Mouse (Mus musculus) adrenal gland, adult 18-20 months (tissue): ENCODE results near the gene Cuedc1. TPM values are rescaled to one million over a fixed set of nuclear protein-coding genes. Genes with fewer than 3 reads are reported as not detected.

ENCODE experiments used
- DNase-seq, 2 experiments: peaks; one replicate each; pipeline ENCODE4 v3.0.0; 2021 to 2022; ENCODE audit warnings: low spot score in 2 of 2
- total RNA-seq, 2 experiments: library from RNA; stranded (reverse); gene quantifications; 1 replicate in 1 of 2; 2 replicates in 1 of 2; pipeline ENCODE4 v1.2.3; 2021

Cuedc1 gene
- total RNA-seq, 2 experiments from 2014 or later = 40.2 to 42.4 TPM

DNA sequence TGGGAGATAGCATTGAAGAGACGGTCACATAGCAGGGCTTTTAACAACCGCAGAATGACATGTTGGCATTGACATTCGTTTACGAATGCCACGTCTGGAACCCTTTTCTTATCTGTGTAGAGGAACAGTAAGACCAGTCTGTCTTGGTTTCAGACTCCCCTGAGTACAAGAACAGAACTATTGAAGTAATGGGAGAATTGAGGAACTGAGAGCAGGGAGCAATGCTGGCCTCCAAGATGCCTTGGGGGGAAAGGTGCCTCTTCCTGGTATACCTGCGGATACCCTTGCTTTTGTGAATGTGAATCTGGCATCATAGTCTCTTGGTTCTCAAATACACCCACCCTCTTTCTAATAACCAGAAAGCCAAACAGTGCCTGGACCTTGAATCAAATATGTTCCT lies 18.7 kb downstream of the Cuedc1 start:
- no peak for DNase-seq

DNA sequence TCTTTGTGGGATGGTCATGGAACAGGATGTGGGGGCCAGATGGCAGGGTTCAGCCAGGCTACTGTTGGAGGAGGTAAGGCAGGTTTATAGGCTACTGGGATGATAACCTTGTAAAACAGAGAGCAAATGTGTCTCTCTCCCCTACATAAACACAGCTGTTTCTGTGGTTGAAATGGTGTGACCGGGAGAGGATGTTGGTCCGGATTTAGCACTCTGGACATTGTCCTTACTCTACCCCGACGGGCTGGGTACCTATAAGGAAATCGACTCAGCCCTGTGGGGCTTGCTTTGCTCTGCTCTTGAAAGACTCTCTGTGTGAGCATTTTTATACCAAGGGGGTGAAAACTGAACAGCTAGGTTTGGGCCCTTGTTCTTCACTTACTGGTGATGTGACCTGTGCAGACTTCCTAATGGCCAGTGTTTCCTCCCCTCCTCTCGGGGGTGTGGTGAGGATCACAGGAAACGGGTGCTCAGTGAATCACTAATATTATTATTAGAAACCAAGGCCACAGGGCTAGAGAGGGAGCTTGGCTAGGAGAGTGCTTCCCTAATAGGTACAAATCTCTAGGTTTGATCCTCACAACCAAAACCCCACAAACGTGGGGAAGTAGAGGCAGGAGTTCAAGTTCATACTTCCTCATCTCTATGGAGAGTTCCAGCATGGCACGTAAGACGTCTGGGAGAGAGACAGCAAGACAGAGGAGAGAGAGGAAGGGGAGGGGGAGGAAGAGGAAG lies 19.7 kb downstream of the Cuedc1 start:
- DNase-seq = no peak

DNA sequence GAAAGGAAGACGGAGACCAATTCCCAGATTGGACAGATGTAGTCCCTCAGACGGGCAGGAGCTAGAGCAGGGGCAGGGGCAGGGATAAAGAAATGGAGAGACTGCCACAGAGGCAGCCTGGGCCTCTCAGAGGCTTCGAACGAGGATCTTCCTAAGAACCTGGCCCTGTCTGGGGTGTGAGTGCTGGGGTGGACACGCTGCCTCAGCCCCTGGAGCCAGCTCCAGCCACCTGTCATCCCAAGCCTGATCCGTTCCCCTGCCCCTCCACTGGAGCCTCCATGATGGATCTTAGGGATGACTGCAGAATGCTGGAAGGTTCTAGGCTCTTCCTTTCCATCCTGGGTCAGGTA lies 20.2 kb downstream of the Cuedc1 start:
- no peak for DNase-seq

DNA sequence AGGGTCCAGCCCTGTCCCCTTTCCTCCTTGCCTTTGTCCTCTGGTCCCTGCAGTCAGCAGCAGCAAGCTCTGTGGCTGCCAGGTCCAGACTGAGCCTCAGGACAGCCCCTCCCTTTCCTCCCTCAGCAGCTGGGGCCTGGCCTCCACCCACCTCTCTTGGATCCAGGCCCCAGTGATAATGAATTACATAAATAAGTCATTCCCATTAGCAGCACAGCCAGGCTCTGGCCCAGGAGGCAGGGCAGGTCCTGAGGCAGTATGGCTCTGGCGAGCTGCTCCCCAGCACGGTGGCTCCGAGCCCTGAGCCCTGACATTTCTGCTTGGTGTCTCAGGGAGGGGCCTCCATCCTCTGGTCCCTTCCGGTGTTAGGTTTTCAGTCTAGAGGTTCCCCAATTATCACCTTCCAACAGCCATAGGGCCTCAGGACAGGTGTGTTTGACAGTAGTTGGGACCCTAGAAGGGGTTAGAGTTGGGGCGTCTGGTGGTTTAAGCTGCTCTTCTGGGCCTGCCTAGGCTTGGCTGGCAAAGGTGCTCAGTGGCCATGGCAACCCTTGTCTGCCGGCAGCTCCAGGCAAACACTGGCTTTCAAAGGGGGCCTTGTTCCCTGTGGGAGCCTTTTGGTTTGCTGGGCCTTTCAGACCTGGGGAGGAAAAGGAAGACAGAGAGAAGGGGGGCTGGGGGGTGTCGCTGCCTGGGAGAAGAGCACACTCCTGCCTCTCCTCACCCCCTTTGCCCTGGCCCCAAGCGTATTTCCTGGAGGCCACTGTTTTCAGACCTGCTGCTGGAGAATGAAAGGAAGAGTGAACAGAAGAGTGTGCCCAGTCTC lies 21.2 kb downstream of the Cuedc1 start:
- DNase-seq = peak; percentile 55 to 62

DNA sequence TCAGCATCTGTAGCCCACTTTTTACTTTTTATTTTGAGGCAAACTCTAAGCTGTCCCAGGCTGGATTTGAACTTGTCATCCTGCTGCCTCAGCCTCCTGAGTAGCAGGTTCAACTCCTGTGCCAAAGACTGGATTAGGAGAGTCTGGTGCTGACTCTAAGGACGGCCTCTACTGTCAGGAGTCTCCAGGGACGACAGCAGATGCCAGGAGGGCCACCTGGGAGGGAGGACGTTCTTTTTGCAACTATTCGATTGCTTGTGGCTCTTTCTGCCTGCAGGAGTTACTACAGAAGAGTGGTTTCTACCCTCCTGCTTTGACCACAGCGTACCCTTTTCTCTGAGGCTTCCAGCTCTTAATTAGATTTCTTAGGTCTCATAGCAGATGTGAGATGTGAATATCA lies 24.7 kb downstream of the Cuedc1 start:
- no peak for DNase-seq

DNA sequence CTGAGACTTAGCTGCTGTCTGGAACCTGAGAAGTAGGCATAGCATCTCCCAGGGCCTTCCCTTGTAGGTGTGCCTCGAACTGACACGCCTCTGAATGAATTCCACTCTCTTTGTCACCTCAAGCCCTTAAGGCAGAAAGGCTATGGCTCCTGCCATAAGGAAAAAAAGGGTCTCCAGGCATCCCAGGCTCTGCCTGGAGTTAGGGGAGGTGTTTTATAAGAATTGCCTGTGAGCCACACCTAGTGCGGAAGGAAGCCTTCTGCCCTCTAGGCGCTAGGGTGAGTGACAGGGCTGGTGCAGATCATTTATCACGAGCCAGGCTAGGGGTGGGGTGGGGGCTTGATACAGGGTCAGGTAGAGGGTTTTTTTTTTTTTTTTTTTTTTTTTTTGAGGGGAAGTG lies 25.2 kb downstream of the Cuedc1 start:
- no peak for DNase-seq

DNA sequence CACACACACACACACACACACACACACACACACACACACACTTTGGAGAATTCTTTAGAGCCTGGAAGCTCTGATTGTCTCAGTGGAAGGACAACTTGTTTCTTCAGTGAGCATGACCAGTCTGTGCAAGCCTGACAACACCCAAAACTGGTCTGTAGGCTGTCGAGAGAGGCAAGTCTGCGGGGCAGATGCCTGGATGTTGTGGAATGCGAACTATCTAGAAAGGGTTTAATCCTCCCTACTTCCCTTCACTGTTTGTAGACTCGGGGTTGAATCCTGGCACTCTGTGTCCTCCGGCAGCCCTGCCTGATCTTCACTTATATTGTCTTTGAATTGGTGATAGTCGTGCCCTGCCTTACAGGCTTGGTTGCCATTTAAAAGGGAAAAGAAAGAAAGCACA lies 25.9 kb downstream of the Cuedc1 start:
- DNase-seq = no peak

DNA sequence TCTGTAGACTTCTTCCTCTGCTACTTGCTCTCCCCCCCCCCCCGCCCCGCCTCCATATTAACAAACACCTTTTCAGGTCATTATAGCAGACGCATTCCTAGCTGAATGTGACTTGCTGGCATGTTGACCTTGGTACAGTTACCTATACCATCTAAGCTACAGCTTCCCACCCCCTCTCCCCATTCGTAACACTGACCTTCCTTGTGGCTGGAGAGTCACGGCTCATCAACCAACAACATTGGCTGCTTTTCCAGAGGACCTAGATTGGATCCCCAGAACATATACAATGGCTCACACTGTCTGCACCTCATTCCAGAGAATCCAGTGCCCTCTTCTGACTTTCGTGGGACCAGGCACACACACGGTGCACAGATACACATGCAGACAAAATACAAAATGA lies 27.6 kb downstream of the Cuedc1 start:
- no peak for DNase-seq

DNA sequence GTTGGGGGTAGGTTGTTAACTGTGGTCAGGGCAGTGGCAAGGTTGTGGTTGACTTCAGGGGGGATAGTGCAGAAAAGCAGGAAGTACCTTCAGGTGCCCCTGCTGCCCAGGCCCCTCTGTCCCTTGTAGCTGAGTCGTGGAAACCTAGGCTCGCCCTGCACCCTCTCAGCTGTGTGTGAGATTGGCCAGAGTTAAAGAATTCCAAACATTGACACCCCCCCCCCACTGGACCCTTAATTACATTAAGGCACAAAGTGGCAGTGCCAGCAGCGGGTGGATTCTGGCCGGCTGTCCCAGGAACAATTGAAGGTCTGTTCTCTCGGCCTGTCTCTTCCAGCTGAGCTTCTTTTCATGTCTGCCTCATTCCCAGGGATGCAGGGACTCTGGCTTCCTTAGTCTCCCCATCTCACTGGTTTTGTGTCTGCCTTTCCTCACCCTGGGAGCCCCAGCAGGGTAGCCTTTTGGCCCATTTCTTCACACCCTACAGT lies 28.5 kb downstream of the Cuedc1 start:
- no peak for DNase-seq

DNA sequence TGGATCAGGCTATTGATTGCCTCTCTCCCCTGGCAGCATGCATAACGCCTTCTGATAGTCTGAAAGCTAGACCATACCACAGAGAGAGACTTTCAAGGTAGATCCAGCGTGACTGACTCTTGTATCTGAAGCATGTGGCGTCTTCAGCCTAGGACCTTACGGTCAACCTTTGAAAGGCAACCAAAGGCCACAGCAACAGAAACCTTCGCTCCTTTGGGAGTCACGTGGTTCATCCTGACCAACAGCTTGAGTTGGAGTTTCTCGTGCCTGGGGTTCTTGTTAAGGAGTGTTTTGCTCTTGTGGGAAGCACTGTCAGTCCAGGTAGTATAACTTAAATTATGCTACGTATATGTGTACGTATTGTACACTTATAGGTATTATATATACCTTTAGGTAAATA lies 30.6 kb downstream of the Cuedc1 start:
- DNase-seq = no peak

DNA sequence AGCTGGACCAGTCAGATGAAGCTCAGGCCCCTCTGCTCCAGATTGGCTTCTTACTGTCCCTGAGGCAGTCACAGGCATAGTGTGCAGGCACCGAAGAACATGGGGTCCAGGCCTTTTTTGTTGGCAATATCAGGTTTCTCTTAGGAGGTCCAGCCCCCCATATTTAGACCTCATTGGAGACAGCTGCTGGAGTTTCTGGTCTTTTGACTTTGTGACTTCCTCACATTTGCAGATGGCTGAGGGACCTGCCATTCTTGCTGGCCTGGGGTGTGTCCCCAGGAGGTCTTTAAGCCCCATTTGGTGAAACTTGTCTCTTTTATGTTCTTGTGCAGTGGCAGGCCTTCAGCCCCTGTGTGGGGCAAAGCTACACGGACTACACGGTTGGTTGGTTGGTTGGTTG lies 31.4 kb downstream of the Cuedc1 start:
- DNase-seq = no peak

DNA sequence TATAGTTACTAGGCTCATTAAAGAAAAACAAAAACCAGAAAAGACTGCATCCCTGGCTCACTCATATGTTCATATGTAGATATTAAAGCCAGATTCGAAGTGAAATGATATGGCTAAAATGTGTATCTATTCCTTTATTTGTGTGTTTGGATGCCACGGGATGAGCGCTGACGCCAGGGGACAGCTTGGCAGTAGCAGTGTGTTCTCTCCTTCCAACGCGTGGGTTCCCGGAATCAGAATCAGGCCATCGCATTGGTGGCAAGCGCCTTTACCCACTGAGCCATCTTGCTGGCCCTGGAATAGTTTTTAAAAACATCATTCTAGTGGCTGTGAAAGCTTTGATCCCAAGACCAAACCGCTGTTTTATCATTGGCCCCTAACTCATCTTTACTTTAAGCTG lies 32.1 kb downstream of the Cuedc1 start:
- no peak for DNase-seq

DNA sequence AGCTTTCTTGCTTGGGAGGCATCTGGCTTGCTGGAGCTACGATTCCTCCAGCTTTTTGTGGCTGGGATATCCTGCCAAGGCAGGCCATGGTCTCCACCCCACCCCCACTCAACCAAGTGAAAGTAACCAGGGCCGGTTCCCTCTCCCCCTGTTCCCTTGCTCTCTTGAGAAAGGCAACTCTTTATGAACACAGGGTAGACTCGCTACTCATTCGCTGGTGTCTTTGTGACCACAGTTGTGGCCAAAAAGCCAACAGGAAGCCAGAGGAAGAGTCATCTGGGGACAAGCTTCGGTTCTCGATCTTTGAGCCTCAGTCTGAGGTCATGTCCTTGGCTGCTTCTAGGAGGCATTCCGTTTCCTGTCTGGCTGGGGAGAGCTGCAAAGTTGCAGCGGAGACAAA lies 34.0 kb downstream of the Cuedc1 start:
- DNase-seq = no peak

DNA sequence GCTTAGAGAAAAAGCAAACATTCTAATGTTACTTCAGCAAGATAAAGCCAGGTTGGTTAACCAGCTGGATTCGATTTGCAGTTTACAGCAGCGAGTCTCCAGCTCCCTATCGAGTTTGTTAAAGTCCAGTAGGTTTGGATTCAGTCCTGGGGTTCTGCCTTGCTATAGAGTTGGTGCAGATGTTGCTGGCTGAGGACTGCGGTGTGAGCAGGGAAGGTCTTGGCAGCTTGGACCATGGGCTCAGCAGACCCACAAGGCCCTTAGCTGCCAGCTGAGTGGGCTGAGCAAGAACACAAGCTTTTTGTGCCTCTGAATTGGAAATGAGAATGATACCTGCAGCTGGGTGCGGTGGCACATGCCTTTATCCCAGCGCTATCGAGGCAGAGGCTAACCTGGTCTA lies 37.4 kb downstream of the Cuedc1 start:
- DNase-seq = no peak

DNA sequence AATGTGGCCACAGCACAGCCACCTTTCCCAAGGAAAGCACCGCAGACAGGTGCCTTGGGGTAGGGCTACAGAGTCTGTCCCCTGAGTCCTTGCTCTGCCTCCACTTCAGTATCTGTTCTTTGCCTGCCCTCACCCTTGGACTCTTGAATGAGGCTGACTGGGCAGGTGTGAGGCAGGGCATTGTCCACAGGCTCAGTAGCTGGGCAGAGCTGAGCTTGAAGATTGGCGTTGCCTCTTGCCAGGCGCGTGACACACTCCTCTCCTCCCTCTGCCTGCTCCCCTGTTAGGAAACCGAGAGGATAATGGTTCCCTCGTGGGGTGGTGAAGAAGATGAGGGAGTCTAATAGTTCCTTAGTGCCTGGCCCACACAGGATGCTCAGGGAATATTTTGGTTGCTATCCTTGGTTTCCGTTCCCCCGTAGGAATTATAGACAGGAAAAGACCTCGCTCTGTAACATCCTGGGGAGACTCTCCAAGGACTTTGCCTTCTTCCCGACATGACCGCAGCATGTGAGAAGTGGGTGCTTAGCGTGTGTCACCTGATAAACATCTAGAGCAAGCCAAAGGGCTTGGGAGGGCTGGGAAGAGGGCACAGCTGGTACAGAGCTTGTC lies 40.1 kb downstream of the Cuedc1 start:
- no peak for DNase-seq

DNA sequence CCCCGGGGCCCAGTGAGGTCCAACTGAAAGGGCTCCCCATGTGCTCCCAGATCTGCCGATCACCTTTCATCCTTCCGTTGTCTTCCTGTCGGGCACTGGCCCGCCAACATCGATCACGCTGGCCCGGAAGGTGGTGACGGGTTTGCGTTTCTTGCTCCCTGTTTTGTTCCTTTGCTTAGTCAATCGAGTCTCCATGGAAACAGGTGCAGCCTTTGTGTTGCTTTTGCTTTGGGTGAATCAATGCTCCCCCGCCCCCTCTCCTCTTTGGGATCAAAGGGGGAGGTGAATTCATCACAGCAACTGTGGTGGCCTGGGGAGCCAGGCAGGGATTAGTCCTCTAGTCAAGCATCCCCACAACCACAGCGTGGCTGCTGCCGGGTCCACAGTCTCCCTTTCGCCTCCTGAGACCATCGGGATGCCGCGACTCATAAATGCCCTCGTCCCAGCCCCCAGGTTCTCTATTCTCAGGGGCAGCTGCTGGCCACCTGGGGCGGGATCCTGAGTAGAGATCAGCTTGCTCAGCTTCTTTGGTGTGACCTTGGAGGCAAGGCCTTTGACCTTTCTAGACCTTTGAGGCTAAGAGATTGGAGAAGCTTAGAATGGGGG lies 41.5 kb downstream of the Cuedc1 start:
- peak in 1 of 2 experiments; percentile 45 for DNase-seq

DNA sequence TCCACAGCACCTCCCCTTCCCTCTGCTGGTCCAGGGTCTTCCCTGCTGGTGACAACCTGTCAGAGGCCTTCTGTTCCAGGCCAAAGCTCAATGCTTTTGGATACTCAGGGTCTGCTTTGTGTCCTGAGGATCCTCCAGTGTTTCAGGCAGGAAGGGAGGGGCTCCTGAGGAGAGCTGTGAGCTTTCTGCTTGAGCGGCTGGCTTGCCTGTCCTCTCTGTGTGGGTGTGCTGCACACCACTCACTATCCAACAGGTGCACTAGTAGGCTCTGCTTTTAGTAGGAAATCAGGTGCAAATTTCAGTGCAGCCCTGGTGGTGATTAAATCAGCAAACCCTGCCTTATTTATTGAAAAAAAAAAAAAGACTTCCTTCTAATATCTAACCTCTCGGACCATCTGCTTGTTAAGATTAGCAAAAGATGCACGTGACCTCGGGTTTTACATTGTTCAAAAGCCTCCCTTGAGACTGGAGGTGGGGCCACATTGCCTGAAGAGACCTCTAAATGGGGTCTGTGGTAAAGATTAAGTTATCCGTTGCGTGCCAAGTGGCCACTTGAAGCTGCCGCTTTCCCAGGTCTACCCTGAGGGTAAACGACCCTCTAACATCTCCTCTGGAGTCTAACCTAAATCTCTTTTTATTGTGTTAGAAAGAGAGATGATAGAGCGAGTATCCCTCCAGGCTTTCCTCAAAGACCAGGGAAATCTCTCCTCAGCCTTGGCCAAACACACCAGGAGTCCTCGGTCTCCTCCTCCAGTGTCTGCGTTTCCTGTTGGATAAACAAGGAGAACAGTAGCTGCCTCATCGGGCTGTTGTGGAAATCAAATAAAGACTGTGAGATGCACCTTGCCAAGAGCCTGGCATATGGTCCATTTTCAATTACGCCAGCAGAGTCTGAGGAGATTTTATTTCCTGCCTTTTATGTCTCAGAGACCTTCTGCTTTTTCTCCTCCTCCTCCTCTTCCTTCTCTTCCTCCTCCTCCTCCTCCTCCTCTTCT lies 42.5 kb downstream of the Cuedc1 start:
- DNase-seq = no peak

DNA sequence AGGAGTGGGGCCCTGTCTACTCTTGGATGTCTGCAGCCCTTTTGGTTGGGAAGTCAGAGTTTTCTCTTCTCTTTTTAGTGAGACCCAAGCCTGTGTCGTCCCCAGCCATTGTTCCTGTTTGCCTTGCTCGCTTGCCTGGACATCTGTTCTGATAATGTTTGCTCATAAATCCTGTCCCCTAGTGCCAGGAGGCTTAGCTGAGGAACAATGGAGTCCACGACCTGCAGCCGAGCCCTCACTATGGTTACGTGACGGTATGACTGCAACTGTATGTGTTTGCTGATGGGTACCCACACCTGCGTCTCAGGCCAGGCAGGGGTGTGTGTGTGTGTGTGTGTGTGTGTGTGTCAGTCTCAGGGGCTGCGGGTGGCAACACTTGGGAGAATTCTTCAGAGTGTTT lies 44.5 kb downstream of the Cuedc1 start:
- no peak for DNase-seq

DNA sequence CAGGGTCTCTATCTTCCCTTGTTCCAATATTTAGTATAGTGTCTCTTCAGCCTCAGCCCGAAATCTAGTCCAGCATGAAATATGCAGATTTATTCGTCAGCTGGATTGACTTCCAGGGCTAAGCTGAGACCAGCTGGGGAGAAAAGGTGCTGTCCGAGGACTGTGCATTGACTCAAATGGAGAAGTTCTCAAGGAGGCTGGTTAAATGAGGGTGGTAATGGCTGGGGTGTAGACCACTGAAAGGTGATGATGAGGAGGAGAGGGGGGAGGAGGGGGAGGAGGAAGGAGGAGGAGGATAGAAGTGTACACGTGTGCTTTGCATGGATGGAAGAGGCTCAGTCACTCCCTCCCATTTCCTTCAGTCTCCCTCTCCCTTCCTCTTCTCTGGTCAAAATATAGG lies 46.2 kb downstream of the Cuedc1 start:
- no peak for DNase-seq

DNA sequence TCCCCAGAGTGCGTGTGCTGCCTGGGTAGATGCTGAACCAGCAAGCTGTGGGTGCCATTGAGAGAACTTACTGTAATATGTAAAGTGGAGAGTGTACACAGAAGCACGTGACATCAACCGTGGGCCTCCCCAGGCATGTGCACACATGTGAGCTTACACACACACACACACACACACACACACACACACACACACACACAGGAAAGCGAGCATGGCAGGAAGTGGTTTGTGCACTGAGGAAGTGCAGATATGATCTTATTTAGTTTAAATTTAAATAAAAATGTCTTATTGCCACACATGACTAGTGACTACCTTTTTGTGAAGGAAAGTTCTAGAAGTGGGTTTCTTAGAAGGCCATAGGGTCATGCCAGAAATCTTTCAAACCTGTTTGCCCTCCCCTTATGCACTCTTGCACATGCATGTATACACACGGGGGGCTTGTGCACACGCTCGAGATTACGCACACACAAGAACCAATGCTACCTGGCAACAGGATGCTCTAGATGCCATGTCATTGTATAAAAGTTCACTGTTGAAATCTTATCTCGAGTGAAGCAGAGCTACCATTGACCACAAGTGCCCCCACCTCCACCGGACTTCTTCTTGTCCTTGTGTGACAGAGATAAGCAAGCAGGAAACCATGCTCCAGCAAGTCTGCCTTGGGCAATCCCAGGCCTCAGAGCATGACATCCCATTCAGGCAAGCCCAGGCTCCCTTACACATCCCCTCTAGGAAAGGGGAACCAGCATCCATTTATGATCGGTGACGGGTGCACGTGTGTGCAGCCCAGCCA lies 47.6 kb downstream of the Cuedc1 start:
- DNase-seq = no peak
